Mouse (Mus musculus) brain, embryonic 14.5 days (tissue): ENCODE measurements at regions not wholly inside any gene's neighbourhood (a gene's known extent, or its start where the extent isn't known, plus 50 kb on each side); places are given as distances from the start of the nearest gene placed in this dataset.

Experiments used
- DNase-seq: peaks from one replicate; pipeline ENCODE4 v3.0.0-alpha.2; 2011; ENCODE audit warnings: low read depth
- CTCF ChIP-seq: fragments of 200-500 bp; IDR thresholded peaks from 2 replicates; pipeline ENCODE4 v1.5.1; 2012; ENCODE audit warnings: inconsistent platforms, mild to moderate bottlenecking, moderate library complexity, borderline replicate concordance; ENCODE audit not compliant: insufficient read depth, insufficient read length; ENCODE audit errors: extremely low read depth
- POLR2A ChIP-seq: fragments of 200-500 bp; IDR thresholded peaks from 2 replicates; pipeline ENCODE4 v1.6.1; 2012; ENCODE audit warnings: mild to moderate bottlenecking, inconsistent platforms, borderline replicate concordance; ENCODE audit not compliant: poor library complexity, insufficient read depth, insufficient read length, severe bottlenecking; ENCODE audit errors: extremely low read depth

DNA sequence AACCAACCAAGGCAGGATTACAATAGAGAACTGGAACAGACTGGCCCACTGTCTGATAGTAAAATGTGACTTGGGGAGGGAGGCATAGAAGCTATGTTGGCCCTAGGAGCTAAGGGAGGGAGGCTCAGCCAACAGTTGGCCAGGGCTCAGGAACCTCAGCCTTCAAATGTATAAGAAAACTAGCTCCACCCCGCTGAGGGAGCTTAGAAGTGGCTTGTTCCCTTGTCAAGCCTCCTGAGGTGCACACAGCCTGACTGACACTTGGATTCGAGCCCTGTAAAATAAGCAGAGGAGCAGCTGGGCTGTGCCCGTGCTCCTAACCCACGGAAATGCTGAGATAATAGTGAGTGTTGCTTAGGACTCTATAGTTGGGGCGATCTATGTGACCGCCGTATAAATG, 144.7 kb downstream of the Fam43a start:
- TF ChIP-seq POLR2A (no peak), CTCF (no peak)
- peak; percentile 74 for DNase-seq

DNA sequence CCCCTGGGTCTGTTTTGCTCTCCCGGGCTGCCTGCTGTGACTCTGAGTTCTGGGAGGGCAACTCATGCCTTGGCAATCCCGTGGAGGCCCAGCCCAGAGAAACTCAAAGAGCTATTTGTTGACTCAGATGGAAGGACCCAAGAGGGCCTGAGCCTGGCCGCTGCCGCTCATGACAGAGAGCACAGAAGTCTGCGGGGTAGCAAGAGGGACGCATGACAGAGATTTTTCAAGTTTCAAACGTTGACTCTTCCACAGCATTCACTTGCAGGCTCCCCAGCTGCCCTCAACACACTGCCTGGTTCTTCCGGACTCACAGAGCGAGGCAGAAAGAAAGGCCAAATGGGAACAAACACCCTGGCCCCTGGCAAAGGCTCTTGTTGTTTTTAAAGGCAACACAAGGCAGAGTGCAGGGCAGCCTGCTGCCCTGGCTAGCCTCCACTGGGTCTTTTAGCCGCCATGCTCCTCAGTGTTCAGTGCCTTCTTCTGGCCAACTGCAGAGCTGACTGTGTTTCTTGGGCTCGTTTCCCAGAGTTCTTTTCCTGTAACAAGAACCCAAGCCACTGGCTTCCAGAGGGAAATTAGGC, 146.2 kb downstream of the Fam43a start:
- peak; percentile 41 for DNase-seq
- TF ChIP-seq POLR2A (no peak), CTCF (no peak)

DNA sequence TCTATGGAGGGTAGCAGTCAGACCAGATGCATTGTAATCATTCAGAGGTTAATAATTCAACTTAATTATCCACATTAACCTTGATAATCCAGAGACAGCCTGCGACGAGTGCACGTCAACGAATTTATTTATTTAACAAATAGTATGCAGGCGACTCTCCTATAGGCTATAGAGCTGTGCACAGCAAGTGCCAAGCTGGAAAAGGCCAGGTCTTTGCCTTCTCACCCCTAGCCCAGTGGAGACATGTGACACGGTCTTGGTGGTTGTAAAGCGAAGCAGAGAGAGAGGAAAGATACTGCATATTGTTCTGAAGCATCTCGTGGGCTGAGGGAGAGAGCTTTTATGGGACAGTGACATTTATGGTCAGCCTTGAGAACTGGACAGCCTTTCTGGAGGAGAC, 146.7 kb downstream of the Fam43a start:
- TF ChIP-seq POLR2A: no peak
- TF ChIP-seq CTCF: no peak

DNA sequence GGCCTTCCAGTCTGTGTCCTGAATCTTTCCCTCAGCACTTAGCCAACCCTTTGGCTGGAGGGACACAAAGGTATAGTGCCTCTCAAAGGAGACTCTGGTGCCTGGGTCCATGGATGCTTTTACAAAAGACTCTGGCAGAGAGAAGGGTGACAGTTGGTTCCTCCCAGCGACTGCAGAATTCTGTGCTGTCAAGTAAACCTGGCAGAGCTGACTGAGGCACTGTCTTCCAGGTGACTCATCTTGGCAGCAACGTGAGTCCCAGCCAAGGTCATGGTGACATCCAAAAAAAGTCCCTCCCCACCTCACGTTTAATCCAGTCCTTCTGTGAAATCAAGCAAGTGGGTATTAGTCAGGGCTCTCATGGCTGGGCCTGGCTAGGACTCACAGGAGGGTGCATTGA, 150.3 kb downstream of the Fam43a start:
- TF ChIP-seq POLR2A (no peak), CTCF (no peak)
- no peak for DNase-seq

More for the DNA sequence above, 146.7 kb downstream of the Fam43a start:
- DNase-seq: no peak

DNA sequence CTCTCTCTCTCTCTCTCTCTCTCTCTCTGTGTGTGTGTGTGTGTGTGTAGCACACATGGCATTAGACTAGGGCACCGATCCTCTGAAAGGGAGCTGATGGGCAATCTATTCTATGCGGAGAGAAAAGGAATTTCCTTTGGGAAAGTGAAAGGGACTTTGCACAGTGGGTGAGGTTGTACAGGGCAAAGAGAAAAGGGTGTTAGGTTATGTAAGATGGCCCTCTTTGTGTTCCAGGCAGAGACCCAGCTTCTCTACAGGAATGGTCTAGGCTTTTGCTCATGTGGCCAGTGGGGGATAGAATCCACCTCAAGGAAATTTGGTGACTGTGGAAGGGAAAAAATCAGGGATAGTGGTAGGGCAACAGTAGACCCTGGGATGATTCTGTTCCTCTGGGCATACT, 156.2 kb downstream of the Fam43a start:
- DNase-seq: no peak
- TF ChIP-seq CTCF (no peak), POLR2A (no peak)

DNA sequence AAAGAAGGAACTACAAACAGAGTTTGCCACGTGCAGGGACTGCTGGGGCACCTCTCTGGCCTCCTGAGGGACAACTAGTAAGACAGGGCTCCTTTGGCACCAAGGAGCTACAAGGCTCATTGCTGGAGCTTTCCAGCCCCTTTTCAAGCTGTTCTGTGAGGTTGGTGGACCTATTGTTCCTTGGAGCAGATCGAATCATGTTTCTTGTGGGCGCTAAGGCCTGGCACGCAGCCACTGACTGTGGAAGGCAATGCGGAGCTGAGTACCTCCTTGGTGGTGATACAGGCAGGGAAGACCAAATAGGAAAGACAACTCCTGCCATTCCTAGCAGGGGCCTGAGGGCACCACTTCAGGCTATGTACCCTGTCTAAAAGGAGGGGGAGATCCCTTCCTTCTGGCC, 157.2 kb downstream of the Fam43a start:
- no peak for DNase-seq
- TF ChIP-seq POLR2A: no peak
- TF ChIP-seq CTCF: no peak

DNA sequence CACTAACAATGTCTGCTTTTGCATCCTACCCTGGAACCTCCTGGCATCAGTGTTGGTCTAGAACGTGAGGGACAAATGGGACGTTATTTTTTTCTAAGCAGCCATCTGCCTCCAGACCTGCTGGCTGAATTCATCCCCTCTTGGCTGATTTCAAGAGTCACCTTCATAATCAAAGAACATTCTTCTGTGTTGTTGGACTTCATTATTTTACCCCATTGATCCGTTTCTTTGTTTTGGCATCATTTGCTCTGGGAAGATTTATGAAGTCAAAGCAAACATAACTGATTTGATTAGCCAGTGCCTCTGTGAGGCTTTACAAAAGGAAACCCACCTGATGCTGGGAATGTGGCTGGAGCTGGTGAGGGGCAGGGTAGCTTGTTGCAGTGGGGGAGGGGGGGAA, 158.0 kb downstream of the Fam43a start:
- DNase-seq: no peak
- TF ChIP-seq POLR2A: no peak
- TF ChIP-seq CTCF: no peak

DNA sequence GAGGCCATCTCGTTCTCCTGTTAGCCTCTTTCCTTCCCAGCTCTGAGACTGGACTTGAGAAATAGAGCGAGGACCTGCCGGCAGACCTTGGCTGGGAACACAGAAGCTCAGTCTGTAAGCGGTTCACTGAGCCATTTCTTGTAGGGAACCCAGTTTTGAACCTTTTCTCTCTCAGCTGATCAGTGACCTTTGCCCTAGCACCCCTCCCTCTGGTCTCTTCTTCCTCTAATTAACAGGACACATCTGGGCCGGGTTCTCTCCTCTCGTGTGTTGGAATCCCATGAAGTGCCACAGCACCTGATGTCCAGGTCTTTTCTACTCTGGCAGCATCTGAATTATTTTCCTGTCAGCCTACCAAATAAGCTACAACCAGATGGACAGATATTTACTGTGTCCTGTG, 158.5 kb downstream of the Fam43a start:
- DNase-seq: no peak
- no peak for TF ChIP-seq CTCF
- TF ChIP-seq POLR2A: no peak

DNA sequence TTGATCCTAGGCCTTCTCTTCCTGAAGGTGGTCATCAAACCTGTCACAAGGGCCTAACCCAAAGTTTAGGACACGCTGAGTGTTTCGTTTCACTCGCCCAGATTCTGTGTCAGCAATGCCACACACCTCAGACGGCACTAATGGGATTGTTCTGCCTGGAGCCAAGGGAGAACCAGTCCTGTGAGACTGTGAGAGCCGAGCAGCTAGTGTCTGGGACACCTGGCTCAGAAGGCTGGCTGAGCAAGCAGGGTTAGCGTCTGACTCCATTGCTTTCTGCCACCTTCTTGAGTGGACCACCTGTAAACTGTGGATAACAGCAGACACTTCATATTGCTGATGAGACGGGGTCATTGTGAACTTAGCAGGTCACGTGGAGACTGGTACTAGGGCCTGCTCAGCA, 160.0 kb downstream of the Fam43a start:
- no peak for TF ChIP-seq POLR2A
- no peak for TF ChIP-seq CTCF

DNA sequence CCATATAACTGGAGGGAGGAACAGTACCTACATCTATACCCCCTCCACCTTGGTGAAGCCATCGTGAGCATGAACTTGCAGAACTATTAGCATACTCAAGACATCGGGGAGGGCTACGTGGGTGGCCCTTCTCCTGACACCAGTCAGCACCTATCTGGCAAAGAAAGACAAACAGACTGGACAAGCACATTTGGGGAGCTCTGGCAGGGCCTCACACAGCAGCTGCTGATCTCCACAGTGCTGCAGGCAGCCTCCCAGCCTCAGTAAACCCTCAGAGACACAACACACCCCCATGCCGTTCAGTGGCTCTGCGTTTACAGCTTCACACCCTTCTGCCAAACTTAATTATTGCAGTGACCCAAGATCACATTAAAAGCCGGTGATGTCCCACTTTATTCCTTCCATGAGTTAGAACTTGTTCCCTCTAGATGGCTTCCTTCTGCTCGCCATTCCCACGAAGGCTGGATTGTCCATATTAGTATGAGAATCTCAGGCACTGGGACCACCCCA, 161.7 kb downstream of the Fam43a start:
- DNase-seq: no peak
- no peak for TF ChIP-seq POLR2A
- TF ChIP-seq CTCF: no peak

More for the DNA sequence above, 160.0 kb downstream of the Fam43a start:
- no peak for DNase-seq

DNA sequence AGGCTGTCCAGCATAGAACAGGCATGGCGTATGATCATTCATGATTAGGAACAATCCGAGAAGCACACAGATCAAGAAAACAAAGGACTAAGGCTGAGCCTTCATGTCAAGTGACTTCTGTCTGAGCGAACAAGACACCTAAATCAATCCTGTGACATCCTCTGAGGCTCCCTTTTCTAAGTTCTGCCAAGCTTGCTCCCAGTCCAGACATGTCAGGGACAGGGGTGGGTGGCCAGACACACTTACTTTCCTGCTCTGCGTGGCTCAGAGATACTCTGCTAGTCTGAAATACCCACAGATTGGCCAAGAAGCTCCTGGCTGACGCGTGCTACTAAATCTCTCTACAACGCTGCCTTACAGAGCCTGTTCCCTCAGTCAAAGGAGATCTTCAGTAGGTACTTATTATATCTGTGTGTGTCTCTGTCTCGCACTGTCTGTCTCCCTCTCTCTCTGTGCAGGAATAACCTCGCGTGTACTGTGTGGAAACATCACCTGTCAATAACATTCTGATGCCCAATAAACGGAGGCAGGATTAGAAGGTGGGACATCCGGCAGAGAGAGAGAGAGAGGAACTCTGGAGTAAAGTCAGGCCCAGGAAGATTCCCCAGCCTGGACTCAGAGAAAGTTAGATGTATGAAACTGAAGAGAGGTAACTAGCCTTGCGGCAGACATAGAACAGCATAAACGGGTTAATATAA, 163.5 kb downstream of the Fam43a start:
- TF ChIP-seq CTCF (no peak), POLR2A (no peak)

DNA sequence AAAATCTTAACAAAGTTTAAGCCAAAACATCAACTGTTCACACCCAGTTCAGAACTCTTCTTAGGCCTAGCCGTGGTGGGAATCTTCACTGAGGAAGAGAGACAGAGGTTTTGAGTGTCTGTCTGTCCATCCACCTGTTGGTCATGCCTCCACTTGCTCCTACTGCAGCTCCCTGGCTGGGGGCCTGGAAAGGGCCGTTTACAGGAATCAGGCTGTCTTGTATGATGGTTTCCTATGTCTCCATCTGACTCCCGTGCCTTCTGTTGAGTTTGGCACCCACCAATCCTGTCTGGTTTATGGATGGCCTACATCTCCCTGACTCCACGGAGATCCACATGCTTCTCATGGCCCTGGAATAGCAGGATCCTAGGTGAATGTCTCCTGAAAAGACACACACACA, 166.1 kb downstream of the Fam43a start:
- TF ChIP-seq CTCF (no peak), POLR2A (no peak)
- no peak for DNase-seq

More for the DNA sequence above, 163.5 kb downstream of the Fam43a start:
- DNase-seq: no peak
